Comparison of ENCODE assay signal across 9 mouse cellular contexts in genomic region chr12:8916378-8916777, GRCm38 (mm10). TPM values are rescaled to one million over a fixed set of nuclear protein-coding genes. Genes with fewer than 3 reads are reported as not detected.
DNase-seq lines count a peak whose midpoint lies in the region; ATAC-seq lines count a peak whose summit lies in the region.
"Had no signal": no experiment of that assay in that cellular context is flagged by ENCODE, and none has a peak within 500 bp of the region (broad histone marks: within the 10 kb centered on the region; RNA-seq: fewer than 3 reads in every experiment).

No protein-coding gene starts in this region.

- no peak overlapping the region for H3K4me3 ChIP-seq in embryonic facial prominence, embryonic 10.5 days
- H3K4me3 ChIP-seq in heart, embryonic 12.5 days = no peak overlapping the region
- no peak overlapping the region for H3K4me3 ChIP-seq in neural tube, embryonic 14.5 days (ENCODE audit: low read depth, low read length)
- H3K4me3 ChIP-seq: liver, embryonic 15.5 days had no signal

- WGBS in embryonic facial prominence, embryonic 10.5 days = 55% methylated on average over 5 of the region's 5 CpGs
- 52% methylated on average over 5 of the region's 5 CpGs for WGBS in heart, embryonic 12.5 days
- WGBS in neural tube, embryonic 14.5 days = 41% methylated on average over 5 of the region's 5 CpGs

- peak overlapping the region; percentile 40; the same call in 1 of the 2 replicates for H3K9ac ChIP-seq in heart, embryonic 12.5 days
- no peak overlapping the region for H3K9ac ChIP-seq in neural tube, embryonic 14.5 days (replicated peaks; ENCODE audit: low read depth, low read length)
- H3K9ac ChIP-seq: liver, embryonic 15.5 days had no signal

- H3K27ac ChIP-seq in embryonic facial prominence, embryonic 10.5 days (replicated peaks) = peak overlapping the region; percentile 78
- peak overlapping the region; percentile 18 for H3K27ac ChIP-seq in heart, embryonic 12.5 days (ENCODE audit: poor library complexity, severe bottlenecking)
- H3K27ac ChIP-seq in neural tube, embryonic 14.5 days (ENCODE audit: low read depth, low read length) = 0 out of 2 replicates have a peak overlapping the region, but pooled peaks have one; percentile 35
- H3K27ac ChIP-seq: liver, embryonic 15.5 days had no signal

- H3K27me3 ChIP-seq in embryonic facial prominence, embryonic 10.5 days (replicated peaks; ENCODE audit: low read depth, poor library complexity, severe bottlenecking) = no peaks in the 10 kb centered on the region
- no peaks in the 10 kb centered on the region for H3K27me3 ChIP-seq in heart, embryonic 12.5 days (replicated peaks)
- H3K27me3 ChIP-seq in neural tube, embryonic 14.5 days (ENCODE audit: control insufficient read depth, insufficient read depth, low read length) = no peaks in the 10 kb centered on the region
- H3K27me3 ChIP-seq: liver, embryonic 15.5 days had no signal

- H3K4me2 ChIP-seq in heart, embryonic 12.5 days = no peak overlapping the region
- H3K4me2 ChIP-seq in neural tube, embryonic 14.5 days (ENCODE audit: low read depth, low read length) = no peak overlapping the region
- H3K4me2 ChIP-seq: liver, embryonic 15.5 days had no signal

- no peaks in the 10 kb centered on the region for H3K9me3 ChIP-seq in embryonic facial prominence, embryonic 10.5 days
- no peaks in the 10 kb centered on the region for H3K9me3 ChIP-seq in heart, embryonic 12.5 days (replicated peaks)
- no peaks in the 10 kb centered on the region for H3K9me3 ChIP-seq in neural tube, embryonic 14.5 days (ENCODE audit: control insufficient read depth, low read length)
- H3K9me3 ChIP-seq: liver, embryonic 15.5 days had no signal

- H3K4me1 ChIP-seq in embryonic facial prominence, embryonic 10.5 days = peaks cover 52% of the 10 kb centered on the region
- H3K4me1 ChIP-seq in heart, embryonic 12.5 days (replicated peaks) = peaks cover 33% of the 10 kb centered on the region
- H3K4me1 ChIP-seq in neural tube, embryonic 14.5 days (ENCODE audit: control insufficient read depth, insufficient read depth, low read length) = peaks cover 9% of the 10 kb centered on the region; the same call in 1 of the 2 replicates

- H3K36me3 ChIP-seq in embryonic facial prominence, embryonic 10.5 days (replicated peaks) = no peaks in the 10 kb centered on the region
- H3K36me3 ChIP-seq in heart, embryonic 12.5 days = no peaks in the 10 kb centered on the region
- no peaks in the 10 kb centered on the region for H3K36me3 ChIP-seq in neural tube, embryonic 14.5 days (ENCODE audit: control insufficient read depth, insufficient read depth, low read length)
- H3K36me3 ChIP-seq: liver, embryonic 15.5 days had no signal

- DNase-seq in right cerebral cortex, postnatal 10 days (ENCODE audit: low spot score in 2 of 2) = peak; percentile 67 to 75
- no peak for DNase-seq in right cerebral cortex, adult 2 months (ENCODE audit: low spot score in 2 of 2)
- no peak for DNase-seq in embryonic facial prominence, embryonic 10.5 days (ENCODE audit: low spot score)
- peak; percentile 50 to 62 for DNase-seq in kidney, postnatal 25 days
- DNase-seq in retina, embryonic 14.5 days (ENCODE audit: low spot score) = no peak
- no peak for DNase-seq in spleen, postnatal 36 days (ENCODE audit: low spot score in 2 of 2)

- ATAC-seq in heart, embryonic 12.5 days (ENCODE audit: insufficient number of reproducible peaks, low FRiP score) = no peak
- ATAC-seq in neural tube, embryonic 14.5 days (ENCODE audit: low read depth) = peak; percentile 53

RNA-seq across cellular contexts. Expression of gene Laptm4a, which starts 5.1 kb away (rescaled TPM):
- 170 and 196 TPM in 2 replicates for polyA plus RNA-seq in embryonic facial prominence, embryonic 10.5 days (2016; fragmentation: Nextera tagmentation; extraction: Ambion mirVana)
- polyA plus RNA-seq in heart, embryonic 12.5 days (2016; fragmentation: Nextera tagmentation; extraction: Ambion mirVana) = 295 and 302 TPM in 2 replicates
- 61.1 and 200 TPM in 2 replicates for polyA plus RNA-seq in neural tube, embryonic 14.5 days (2014; fragmentation: Nextera tagmentation; extraction: Ambion mirVana)

RNA-seq across cellular contexts. Expression of gene Matn3, which starts 31.4 kb away (rescaled TPM):
- polyA plus RNA-seq in embryonic facial prominence, embryonic 10.5 days (2016; fragmentation: Nextera tagmentation; extraction: Ambion mirVana) = 3.0 and 3.3 TPM in 2 replicates
- polyA plus RNA-seq in heart, embryonic 12.5 days (2016; fragmentation: Nextera tagmentation; extraction: Ambion mirVana) = 0.77 and 0.78 TPM in 2 replicates
- polyA plus RNA-seq in neural tube, embryonic 14.5 days (2014; fragmentation: Nextera tagmentation; extraction: Ambion mirVana) = 0.07 and 0.17 TPM in 2 replicates

RNA-seq across cellular contexts. Expression of gene Wdr35, which starts 57.3 kb away (rescaled TPM):
- 21.3 and 21.4 TPM in 2 replicates for polyA plus RNA-seq in embryonic facial prominence, embryonic 10.5 days (2016; fragmentation: Nextera tagmentation; extraction: Ambion mirVana)
- 14.6 and 15.6 TPM in 2 replicates for polyA plus RNA-seq in heart, embryonic 12.5 days (2016; fragmentation: Nextera tagmentation; extraction: Ambion mirVana)
- 19.6 and 21.7 TPM in 2 replicates for polyA plus RNA-seq in neural tube, embryonic 14.5 days (2014; fragmentation: Nextera tagmentation; extraction: Ambion mirVana)

Comparison
In these comparisons a context has a peak if more than half of its experiments do, and no peak if none do; other contexts are left out.
1. DNase-seq: peak in right cerebral cortex, postnatal 10 days (2 of 2) and kidney, postnatal 25 days (2 of 2); none in right cerebral cortex, adult 2 months (0 of 2), embryonic facial prominence, embryonic 10.5 days (single experiment), retina, embryonic 14.5 days (single experiment) and spleen, postnatal 36 days (0 of 2).
2. H3K27ac ChIP-seq: peak in every context shown above with its lines; median percentile 78 in embryonic facial prominence, embryonic 10.5 days; 35 in neural tube, embryonic 14.5 days; 18 in heart, embryonic 12.5 days.